Mouse (Mus musculus): ENCODE data around the gene Galnt18. TPM values are rescaled to one million over a fixed set of nuclear protein-coding genes. Genes with fewer than 3 reads are reported as not detected.

The Galnt18 gene
- 2.6 TPM for polyA plus RNA-seq (2014; fragmentation: Illumina TruSeq; extraction: RNeasy Lipid Tissue Mini Kit (QIAGEN cat#74804); ENCODE audit: low read depth, low replicate concordance)

DNA sequence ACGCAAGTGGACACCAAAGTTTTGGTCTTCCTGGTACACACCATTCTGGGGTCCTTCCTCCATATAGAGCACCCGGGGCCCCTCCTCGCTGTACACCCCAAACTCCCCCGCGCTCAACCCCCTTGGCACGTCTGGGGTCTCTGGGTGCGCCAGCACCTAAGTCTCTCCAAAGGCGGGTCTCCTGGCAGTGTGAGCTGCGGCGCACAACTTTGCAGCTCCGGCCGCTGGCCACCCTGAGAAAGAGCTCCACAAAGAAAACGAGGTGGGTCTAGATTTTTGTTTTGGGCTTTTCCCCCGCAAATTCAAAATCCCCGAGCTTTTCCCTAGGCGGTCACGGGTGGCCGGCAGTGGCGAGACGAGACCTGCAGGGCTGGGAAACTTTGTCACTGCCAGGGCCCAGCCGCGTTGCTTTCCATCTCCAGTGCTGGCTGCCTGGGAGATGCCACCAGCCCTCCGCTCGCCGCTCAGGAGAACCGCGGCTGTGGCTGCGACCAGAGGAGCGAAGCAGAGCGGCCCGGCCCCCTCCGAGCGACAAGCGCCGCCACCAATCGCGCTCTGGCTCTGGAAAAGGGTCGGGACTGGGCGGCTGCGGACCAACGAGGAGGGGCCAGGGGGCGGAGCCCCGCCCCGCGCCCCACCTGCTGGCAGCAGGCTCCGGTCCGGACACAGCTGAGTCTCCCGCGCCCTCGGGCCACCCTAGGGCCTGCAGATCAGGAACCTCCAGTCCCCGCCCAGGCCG lies at the start of gene Galnt18:
Gene Galnt18 (minus strand): TSS at position 474 of the 739 bp plus-strand sequence.

Other genes with a start within 250 kb of the Galnt18 start
- 129 TPM for gene Usp47, start 243.5 kb upstream of the Galnt18 start, polyA plus RNA-seq (2014; fragmentation: Illumina TruSeq; extraction: RNeasy Lipid Tissue Mini Kit (QIAGEN cat#74804); ENCODE audit: low read depth, low replicate concordance)

All from adrenal gland, adult 10 weeks (tissue).